Mouse (Mus musculus): ENCODE results near the gene Gm3625. TPM values are rescaled to one million over a fixed set of nuclear protein-coding genes. Genes with fewer than 3 reads are reported as not detected.
A peak's percentile ranks its signal among the peaks of the same experiment; 100 is the strongest.

The Gm3625 gene
- polyA plus RNA-seq, 1 experiment from 2014 or later = not detected

- Histone ChIP-seq H3K27ac (ENCODE audit: low read depth) (no peak overlapping the region), H3K4me2 (ENCODE audit: low read length) (no peak overlapping the region; the same call in 1 of the 2 replicates), H3K4me3 (ENCODE audit: low read depth, low read length) (no peak overlapping the region), H3K4me1 (replicated peaks; ENCODE audit: control insufficient read depth, insufficient read depth, low read length) (peaks cover 4% of the 10 kb centered on the region; the same call in 1 of the 2 replicates), H3K9ac (ENCODE audit: low read length) (no peak overlapping the region), H3K36me3 (ENCODE audit: control insufficient read depth, insufficient read depth, low read length) (no peaks in the 10 kb centered on the region), H3K9me3 (ENCODE audit: control insufficient read depth, low read length) (no peaks in the 10 kb centered on the region), H3K27me3 (replicated peaks; ENCODE audit: control insufficient read depth, insufficient read depth, low read length) (no peaks in the 10 kb centered on the region)
- 59% methylated on average over 8 of the region's 8 CpGs for WGBS
- DNase-seq (ENCODE audit: low spot score) = no peak
- peak; percentile 79 for ATAC-seq (replicated peaks; ENCODE audit: low FRiP score, low TSS enrichment, low read depth)
Observed at GRCm38 (mm10) chr12:4598666-4599428, 6.1 kb upstream of the Gm3625 start.

- no peak for DNase-seq (ENCODE audit: low spot score)
- no peak overlapping the region for H3K4me2 ChIP-seq (ENCODE audit: low read length)
- 66% methylated on average over 6 of the region's 6 CpGs for WGBS
Observed at GRCm38 (mm10) chr12:4595055-4595454, 2.3 kb upstream of the Gm3625 start.

GRCm38 (mm10) chr12:4593930-4594391 lies 1.2 kb upstream of the Gm3625 start:
- no peak for DNase-seq (ENCODE audit: low spot score)
- Histone ChIP-seq H3K4me3 (ENCODE audit: low read depth, low read length) (peak overlapping the region; percentile 87), H3K36me3 (ENCODE audit: control insufficient read depth, insufficient read depth, low read length) (no peaks in the 10 kb centered on the region), H3K27me3 (replicated peaks; ENCODE audit: control insufficient read depth, insufficient read depth, low read length) (no peaks in the 10 kb centered on the region), H3K9ac (ENCODE audit: low read length) (peak overlapping the region; percentile 87), H3K4me1 (replicated peaks; ENCODE audit: control insufficient read depth, insufficient read depth, low read length) (peaks cover 5% of the 10 kb centered on the region; the same call in 1 of the 2 replicates), H3K9me3 (ENCODE audit: control insufficient read depth, low read length) (no peaks in the 10 kb centered on the region), H3K27ac (ENCODE audit: low read depth) (no peak overlapping the region), H3K4me2 (ENCODE audit: low read length) (peak overlapping the region; percentile 67)
- ATAC-seq (replicated peaks; ENCODE audit: low FRiP score, low TSS enrichment, low read depth) = no peak
- 61% methylated on average over 9 of the region's 9 CpGs for WGBS

More at GRCm38 (mm10) chr12:4595055-4595454, 2.3 kb upstream of the Gm3625 start:
- Histone ChIP-seq H3K9me3 (ENCODE audit: control insufficient read depth, low read length) (no peaks in the 10 kb centered on the region), H3K27ac (ENCODE audit: low read depth) (no peak overlapping the region), H3K36me3 (ENCODE audit: control insufficient read depth, insufficient read depth, low read length) (no peaks in the 10 kb centered on the region), H3K4me3 (ENCODE audit: low read depth, low read length) (no peak overlapping the region), H3K9ac (ENCODE audit: low read length) (no peak overlapping the region), H3K4me1 (replicated peaks; ENCODE audit: control insufficient read depth, insufficient read depth, low read length) (peaks cover 5% of the 10 kb centered on the region; the same call in 1 of the 2 replicates), H3K27me3 (replicated peaks; ENCODE audit: control insufficient read depth, insufficient read depth, low read length) (no peaks in the 10 kb centered on the region)
- ATAC-seq (replicated peaks; ENCODE audit: low FRiP score, low TSS enrichment, low read depth) = no peak

DNA sequence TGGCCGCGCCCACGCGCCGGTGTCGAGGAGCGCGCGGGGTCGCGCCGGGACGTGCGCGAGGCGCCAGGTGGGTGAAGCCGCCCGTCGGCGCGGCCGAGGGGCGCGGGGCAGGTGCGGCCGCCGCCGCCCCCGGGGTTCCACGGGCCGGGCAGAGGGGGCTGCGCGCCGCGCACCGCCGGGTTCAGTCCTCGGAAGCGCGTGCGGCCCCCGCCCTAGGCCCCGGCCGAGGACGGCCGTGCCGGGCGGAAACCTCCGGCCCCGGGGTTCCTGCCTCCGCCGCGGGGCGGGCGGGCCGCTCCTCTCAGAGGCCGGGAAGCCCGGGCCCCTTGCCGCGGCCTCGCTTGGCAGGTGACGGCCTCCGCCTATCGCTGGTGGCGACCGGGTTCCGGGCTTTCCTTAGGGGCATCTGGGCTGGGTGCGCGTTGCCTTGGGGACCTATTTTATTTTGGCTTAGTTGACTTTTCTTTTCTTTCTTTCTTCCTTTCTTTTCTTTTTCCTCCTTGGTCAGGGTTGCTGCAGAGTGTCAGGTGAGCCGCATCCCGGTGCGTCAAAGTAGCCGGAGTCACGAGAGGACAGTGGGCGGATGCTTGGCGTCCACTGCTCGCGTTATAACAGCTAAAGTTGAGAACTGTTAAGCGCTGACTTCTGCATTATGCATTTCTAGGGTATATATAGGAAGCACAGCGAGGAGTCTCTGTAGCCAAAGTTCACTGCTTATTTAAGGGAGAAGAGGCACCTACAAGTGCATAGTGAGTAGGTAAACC lies 621 bp upstream of the Gm3625 start:
- WGBS = 1% methylated on average over 62 of the region's 80 CpGs
- Histone ChIP-seq H3K9ac (ENCODE audit: low read length) (peak overlapping the region; percentile 87), H3K27ac (ENCODE audit: low read depth) (peak overlapping the region; percentile 63), H3K4me3 (ENCODE audit: low read depth, low read length) (peak overlapping the region; percentile 87), H3K4me1 (replicated peaks; ENCODE audit: control insufficient read depth, insufficient read depth, low read length) (peaks cover 5% of the 10 kb centered on the region; the same call in 1 of the 2 replicates), H3K9me3 (ENCODE audit: control insufficient read depth, low read length) (no peaks in the 10 kb centered on the region), H3K27me3 (replicated peaks; ENCODE audit: control insufficient read depth, insufficient read depth, low read length) (no peaks in the 10 kb centered on the region), H3K4me2 (ENCODE audit: low read length) (peak overlapping the region; percentile 67), H3K36me3 (ENCODE audit: control insufficient read depth, insufficient read depth, low read length) (no peaks in the 10 kb centered on the region)
- ATAC-seq (replicated peaks; ENCODE audit: low FRiP score, low TSS enrichment, low read depth) (peak; percentile 87), DNase-seq (ENCODE audit: low spot score) (peak; percentile 80)

DNA sequence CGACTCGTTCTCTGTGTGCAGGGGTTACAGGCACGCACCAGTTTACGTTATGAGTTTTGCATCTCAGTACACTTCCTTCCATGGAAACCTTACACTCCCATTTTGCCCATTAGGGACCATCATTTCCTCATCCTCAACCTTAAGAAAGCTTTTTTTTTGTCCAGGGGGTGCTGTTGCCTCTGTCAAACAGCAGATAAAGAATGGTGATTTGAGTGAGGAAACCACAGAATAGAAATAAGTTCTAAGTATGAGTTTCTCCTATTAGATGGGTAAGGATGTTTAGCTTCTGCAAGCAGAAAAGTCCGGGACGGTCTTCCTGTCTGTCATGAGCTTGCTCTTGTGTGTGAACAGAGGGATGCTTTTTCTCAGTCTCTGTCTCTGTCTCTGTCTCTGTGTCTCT lies 702 bp downstream of the Gm3625 start:
- Histone ChIP-seq H3K27me3 (replicated peaks; ENCODE audit: control insufficient read depth, insufficient read depth, low read length) (no peaks in the 10 kb centered on the region), H3K4me1 (replicated peaks; ENCODE audit: control insufficient read depth, insufficient read depth, low read length) (peaks cover 5% of the 10 kb centered on the region; the same call in 1 of the 2 replicates), H3K27ac (ENCODE audit: low read depth) (peak overlapping the region; percentile 63; the same call in 1 of the 2 replicates), H3K9ac (ENCODE audit: low read length) (no peak overlapping the region), H3K4me3 (ENCODE audit: low read depth, low read length) (peak overlapping the region; percentile 87), H3K9me3 (ENCODE audit: control insufficient read depth, low read length) (no peaks in the 10 kb centered on the region), H3K36me3 (ENCODE audit: control insufficient read depth, insufficient read depth, low read length) (no peaks in the 10 kb centered on the region), H3K4me2 (ENCODE audit: low read length) (peak overlapping the region; percentile 67)
- no peak for DNase-seq (ENCODE audit: low spot score)
- WGBS = 61% methylated on average over 6 of the region's 6 CpGs
- no peak for ATAC-seq (replicated peaks; ENCODE audit: low FRiP score, low TSS enrichment, low read depth)

- DNase-seq (ENCODE audit: low spot score) = no peak
- Histone ChIP-seq H3K9ac (ENCODE audit: low read length) (no peak overlapping the region), H3K36me3 (ENCODE audit: control insufficient read depth, insufficient read depth, low read length) (no peaks in the 10 kb centered on the region), H3K9me3 (ENCODE audit: control insufficient read depth, low read length) (no peaks in the 10 kb centered on the region), H3K4me2 (ENCODE audit: low read length) (no peak overlapping the region), H3K27me3 (replicated peaks; ENCODE audit: control insufficient read depth, insufficient read depth, low read length) (no peaks in the 10 kb centered on the region), H3K27ac (ENCODE audit: low read depth) (no peak overlapping the region), H3K4me3 (ENCODE audit: low read depth, low read length) (no peak overlapping the region), H3K4me1 (replicated peaks; ENCODE audit: control insufficient read depth, insufficient read depth, low read length) (no peaks in the 10 kb centered on the region)
- WGBS = 78% methylated on average over 3 of the region's 3 CpGs
- ATAC-seq (replicated peaks; ENCODE audit: low FRiP score, low TSS enrichment, low read depth) = no peak
Observed at GRCm38 (mm10) chr12:4588603-4589002, 4.1 kb downstream of the Gm3625 start.

DNA sequence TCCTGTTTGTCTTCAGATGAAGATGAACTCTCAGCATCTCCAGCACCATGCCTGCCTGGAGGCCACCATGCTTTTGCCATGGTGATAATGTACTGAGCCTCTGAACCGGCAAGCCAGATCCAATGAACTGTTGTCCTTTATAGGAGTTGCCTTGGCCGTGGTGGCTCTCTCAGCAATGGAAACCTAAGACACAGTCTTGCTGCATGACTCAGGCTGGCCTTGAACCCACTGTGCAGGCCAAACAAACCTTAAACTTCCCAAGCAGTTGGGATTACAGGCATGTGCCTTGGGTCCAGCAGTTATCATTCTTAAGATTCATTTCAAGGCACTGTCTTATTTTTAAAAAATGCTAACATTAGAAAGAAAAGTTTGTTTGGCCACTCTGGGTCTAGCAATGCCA lies 4.9 kb downstream of the Gm3625 start:
- no peaks in the 10 kb centered on the region for H3K4me1 ChIP-seq (replicated peaks; ENCODE audit: control insufficient read depth, insufficient read depth, low read length)

GRCm38 (mm10) chr12:4582326-4582725 lies 10.4 kb downstream of the Gm3625 start:
- Histone ChIP-seq H3K36me3 (ENCODE audit: control insufficient read depth, insufficient read depth, low read length) (no peaks in the 10 kb centered on the region), H3K4me1 (replicated peaks; ENCODE audit: control insufficient read depth, insufficient read depth, low read length) (no peaks in the 10 kb centered on the region), H3K4me3 (ENCODE audit: low read depth, low read length) (no peak overlapping the region), H3K4me2 (ENCODE audit: low read length) (no peak overlapping the region), H3K27ac (ENCODE audit: low read depth) (no peak overlapping the region), H3K9ac (ENCODE audit: low read length) (no peak overlapping the region), H3K27me3 (replicated peaks; ENCODE audit: control insufficient read depth, insufficient read depth, low read length) (no peaks in the 10 kb centered on the region), H3K9me3 (ENCODE audit: control insufficient read depth, low read length) (no peaks in the 10 kb centered on the region)
- DNase-seq (ENCODE audit: low spot score) (no peak), ATAC-seq (replicated peaks; ENCODE audit: low FRiP score, low TSS enrichment, low read depth) (no peak)

More for the DNA sequence above, 4.9 kb downstream of the Gm3625 start:
- Histone ChIP-seq H3K4me2 (ENCODE audit: low read length) (no peak overlapping the region), H3K36me3 (ENCODE audit: control insufficient read depth, insufficient read depth, low read length) (no peaks in the 10 kb centered on the region), H3K27me3 (replicated peaks; ENCODE audit: control insufficient read depth, insufficient read depth, low read length) (no peaks in the 10 kb centered on the region), H3K9ac (ENCODE audit: low read length) (no peak overlapping the region), H3K4me3 (ENCODE audit: low read depth, low read length) (no peak overlapping the region), H3K27ac (ENCODE audit: low read depth) (no peak overlapping the region), H3K9me3 (ENCODE audit: control insufficient read depth, low read length) (no peaks in the 10 kb centered on the region)
- 80% methylated on average over 2 of the region's 2 CpGs for WGBS
- ATAC-seq (replicated peaks; ENCODE audit: low FRiP score, low TSS enrichment, low read depth) (no peak), DNase-seq (ENCODE audit: low spot score) (no peak)
